Mouse (Mus musculus): ENCODE data around the gene Angpt4. TPM values are rescaled to one million over a fixed set of nuclear protein-coding genes. Genes with fewer than 3 reads are reported as not detected.

The Angpt4 gene
- total and polyA plus RNA-seq, 3 experiments = 0.23 to 1.0 (median 0.27) TPM

DNA sequence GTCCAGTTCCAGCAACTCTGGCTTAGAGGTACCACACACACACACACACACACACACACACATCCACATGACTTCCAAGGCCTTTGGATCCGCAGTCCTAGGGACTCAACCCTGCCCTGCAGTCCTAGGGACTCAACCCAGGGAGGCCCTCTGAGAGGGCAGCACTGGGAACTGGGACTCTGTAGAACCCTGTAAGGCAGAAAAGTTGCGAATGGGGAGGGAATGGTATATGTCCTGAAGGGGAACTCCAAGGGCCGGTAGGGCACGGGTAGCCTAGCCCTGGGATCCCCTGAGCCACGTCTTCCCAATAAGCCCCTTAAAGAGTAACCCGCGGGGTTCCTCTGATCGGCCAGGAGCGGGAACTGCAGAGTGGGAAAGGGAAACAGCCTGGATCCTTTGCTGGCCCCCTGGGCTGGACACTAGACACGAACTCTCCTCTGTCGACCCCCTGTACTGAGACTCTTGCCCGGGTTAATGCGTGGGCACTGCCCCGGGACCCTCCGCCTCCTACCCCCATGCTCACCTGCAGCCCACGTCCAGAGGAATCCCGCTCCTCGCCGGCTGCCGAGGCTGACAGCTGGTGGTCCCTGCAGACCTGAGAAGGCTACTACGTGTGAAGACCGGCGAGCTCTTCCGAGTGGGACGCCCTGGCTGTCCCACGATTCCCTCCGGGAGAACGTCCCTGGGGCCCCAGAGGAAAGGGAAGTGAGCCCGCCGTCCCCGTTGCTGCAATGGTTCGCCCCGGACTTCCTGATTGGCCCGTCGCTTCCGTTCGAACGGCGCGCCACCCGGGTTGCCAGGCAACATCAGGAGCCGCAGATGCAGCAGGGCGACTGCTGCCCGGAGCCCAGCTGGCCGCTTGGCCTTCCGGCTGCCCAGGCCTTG, 68.7 kb downstream of the Angpt4 start, which contains the start of gene Fam110a:
Fam110a (minus strand) TSS at position 750 of the 885 bp plus-strand sequence.
- H3K79me2 ChIP-seq (replicated peaks; ENCODE audit: control insufficient read depth, insufficient read depth, low read length) = no peaks in the 10 kb centered on the region
- H3K36me3 ChIP-seq (ENCODE audit: control insufficient read depth, insufficient read depth, low read length) = no peaks in the 10 kb centered on the region
- intact Hi-C loops (cut with DNase I) = no loop called here
- peak within 1 kb of the TSS; percentile 64 for H3K4me3 ChIP-seq
- no peaks in the 10 kb centered on the region for H3K27me3 ChIP-seq (ENCODE audit: control insufficient read depth, insufficient read depth, low read length)
- WGBS = 4% methylated on average over 46 of the region's 46 CpGs
- peak; percentile 92 to 94 for DNase-seq
- H3K4me1 ChIP-seq (ENCODE audit: control insufficient read depth, insufficient read depth, low read length) = peaks cover 24% of the 10 kb centered on the region
- peak within 1 kb of the TSS; percentile 75 for H3K9ac ChIP-seq (ENCODE audit: low read depth, low read length)
- TF ChIP-seq POLR2A (IDR thresholded peaks at IDR 0.05; ENCODE audit: insufficient read depth, low read depth, low read length) (peak; percentile 51; the same call in 1 of the 2 replicates), EP300 (IDR thresholded peaks at IDR 0.05; ENCODE audit: insufficient read depth, low read depth, low read length) (peak; percentile 70; the same call in 1 of the 2 replicates), CTCF (IDR thresholded peaks at IDR 0.05) (no peak)
- peak within 1 kb of the TSS; percentile 83 for H3K27ac ChIP-seq

- H3K27me3 ChIP-seq (ENCODE audit: control insufficient read depth, insufficient read depth, low read length) = no peaks in the 10 kb centered on the region
- WGBS = 47% methylated on average over 3 of the region's 3 CpGs
- no peak overlapping the region for H3K9ac ChIP-seq (ENCODE audit: low read depth, low read length)
- no peaks in the 10 kb centered on the region for H3K79me2 ChIP-seq (replicated peaks; ENCODE audit: control insufficient read depth, insufficient read depth, low read length)
- peaks cover 24% of the 10 kb centered on the region for H3K4me1 ChIP-seq (ENCODE audit: control insufficient read depth, insufficient read depth, low read length)
- intact Hi-C loops (cut with DNase I) = no loop called here
- H3K4me3 ChIP-seq = peak overlapping the region; percentile 64
- no peak for TF ChIP-seq EP300 (IDR thresholded peaks at IDR 0.05; ENCODE audit: insufficient read depth, low read depth, low read length)
- no peak for TF ChIP-seq CTCF (IDR thresholded peaks at IDR 0.05)
- TF ChIP-seq POLR2A (IDR thresholded peaks at IDR 0.05; ENCODE audit: insufficient read depth, low read depth, low read length) = no peak
- peak overlapping the region; percentile 83 for H3K27ac ChIP-seq
- H3K36me3 ChIP-seq (ENCODE audit: control insufficient read depth, insufficient read depth, low read length) = no peaks in the 10 kb centered on the region
- no peak for DNase-seq
Measured at GRCm38 (mm10) chr2:151980355-151980693, 69.3 kb downstream of the Angpt4 start.

DNA sequence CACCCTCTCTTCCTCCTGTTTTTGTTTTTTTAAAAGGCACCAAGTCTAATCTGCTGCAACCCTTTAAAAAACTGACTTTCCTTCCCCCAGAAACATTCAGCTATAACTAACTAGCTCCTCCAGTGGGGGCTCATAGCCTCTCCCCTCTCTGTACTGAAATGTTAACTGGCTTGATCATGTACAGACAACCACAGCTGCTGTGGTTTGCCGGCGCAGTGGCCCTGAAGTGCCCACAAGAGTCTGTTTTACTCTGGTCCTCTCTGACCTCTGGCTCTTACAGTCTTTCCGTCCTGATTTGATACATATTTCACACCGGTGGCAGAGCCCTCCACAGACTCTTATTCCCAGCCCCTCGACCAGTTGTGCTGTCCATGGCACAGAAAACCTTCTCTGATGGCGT, 70.3 kb downstream of the Angpt4 start:
- no peaks in the 10 kb centered on the region for H3K36me3 ChIP-seq (ENCODE audit: control insufficient read depth, insufficient read depth, low read length)
- intact Hi-C loops (cut with DNase I) = no loop called here
- no peak overlapping the region for H3K4me3 ChIP-seq
- H3K27ac ChIP-seq = no peak overlapping the region
- no peaks in the 10 kb centered on the region for H3K79me2 ChIP-seq (replicated peaks; ENCODE audit: control insufficient read depth, insufficient read depth, low read length)
- TF ChIP-seq CTCF (IDR thresholded peaks at IDR 0.05) = no peak
- no peak for TF ChIP-seq EP300 (IDR thresholded peaks at IDR 0.05; ENCODE audit: insufficient read depth, low read depth, low read length)
- no peak for TF ChIP-seq POLR2A (IDR thresholded peaks at IDR 0.05; ENCODE audit: insufficient read depth, low read depth, low read length)
- no peak for DNase-seq
- peaks cover 24% of the 10 kb centered on the region for H3K4me1 ChIP-seq (ENCODE audit: control insufficient read depth, insufficient read depth, low read length)
- 78% methylated on average over 6 of the region's 6 CpGs for WGBS
- no peaks in the 10 kb centered on the region for H3K27me3 ChIP-seq (ENCODE audit: control insufficient read depth, insufficient read depth, low read length)
- H3K9ac ChIP-seq (ENCODE audit: low read depth, low read length) = no peak overlapping the region

- no peak overlapping the region for H3K27ac ChIP-seq
- H3K9ac ChIP-seq (ENCODE audit: low read depth, low read length) = no peak overlapping the region
- intact Hi-C loops (cut with DNase I) = no loop called here
- no peaks in the 10 kb centered on the region for H3K36me3 ChIP-seq (ENCODE audit: control insufficient read depth, insufficient read depth, low read length)
- no peaks in the 10 kb centered on the region for H3K79me2 ChIP-seq (replicated peaks; ENCODE audit: control insufficient read depth, insufficient read depth, low read length)
- peaks cover 20% of the 10 kb centered on the region for H3K4me1 ChIP-seq (ENCODE audit: control insufficient read depth, insufficient read depth, low read length)
- no peak for DNase-seq
- no peak for TF ChIP-seq EP300 (IDR thresholded peaks at IDR 0.05; ENCODE audit: insufficient read depth, low read depth, low read length)
- TF ChIP-seq CTCF (IDR thresholded peaks at IDR 0.05) = no peak
- TF ChIP-seq POLR2A (IDR thresholded peaks at IDR 0.05; ENCODE audit: insufficient read depth, low read depth, low read length) = no peak
- H3K4me3 ChIP-seq = no peak overlapping the region
- no peaks in the 10 kb centered on the region for H3K27me3 ChIP-seq (ENCODE audit: control insufficient read depth, insufficient read depth, low read length)
Measured at GRCm38 (mm10) chr2:151982476-151982875, 71.5 kb downstream of the Angpt4 start.

DNA sequence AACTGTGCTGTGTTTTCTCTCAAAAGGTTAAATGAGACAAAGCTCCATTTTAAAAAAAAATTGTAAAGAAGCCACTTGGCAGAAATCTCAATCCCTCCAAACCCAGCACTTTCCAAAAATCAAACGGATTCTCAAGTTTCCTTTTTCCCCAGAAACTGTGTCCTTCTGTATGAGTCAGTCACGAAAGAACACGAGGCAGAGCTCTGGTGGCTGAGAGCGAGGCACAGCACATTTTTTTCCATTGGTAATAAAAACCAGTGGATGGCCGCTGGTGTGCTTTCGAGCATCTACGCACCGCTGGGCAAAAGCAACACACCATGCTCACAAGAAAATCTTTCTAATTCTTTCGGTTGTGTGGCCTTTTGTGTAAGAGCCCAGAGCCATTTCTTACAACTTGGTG, 73.0 kb downstream of the Angpt4 start:
- intact Hi-C loops (cut with DNase I) = no loop called here
- Histone ChIP-seq H3K4me1 (ENCODE audit: control insufficient read depth, insufficient read depth, low read length) (peaks cover 8% of the 10 kb centered on the region), H3K36me3 (ENCODE audit: control insufficient read depth, insufficient read depth, low read length) (no peaks in the 10 kb centered on the region), H3K27ac (peak overlapping the region; percentile 45), H3K9ac (ENCODE audit: low read depth, low read length) (no peak overlapping the region), H3K27me3 (ENCODE audit: control insufficient read depth, insufficient read depth, low read length) (no peaks in the 10 kb centered on the region), H3K4me3 (no peak overlapping the region), H3K79me2 (replicated peaks; ENCODE audit: control insufficient read depth, insufficient read depth, low read length) (no peaks in the 10 kb centered on the region)
- DNase-seq = no peak
- no peak for TF ChIP-seq EP300 (IDR thresholded peaks at IDR 0.05; ENCODE audit: insufficient read depth, low read depth, low read length)
- 65% methylated on average over 9 of the region's 9 CpGs for WGBS

- H3K4me1 ChIP-seq (ENCODE audit: control insufficient read depth, insufficient read depth, low read length) = peaks cover under 1% of the 10 kb centered on the region; the same call in 1 of the 2 replicates
- peak overlapping the region; percentile 45 for H3K27ac ChIP-seq
- DNase-seq = no peak
- no peaks in the 10 kb centered on the region for H3K27me3 ChIP-seq (ENCODE audit: control insufficient read depth, insufficient read depth, low read length)
- H3K79me2 ChIP-seq (replicated peaks; ENCODE audit: control insufficient read depth, insufficient read depth, low read length) = no peaks in the 10 kb centered on the region
- no peak for TF ChIP-seq EP300 (IDR thresholded peaks at IDR 0.05; ENCODE audit: insufficient read depth, low read depth, low read length)
- no peak for TF ChIP-seq CTCF (IDR thresholded peaks at IDR 0.05)
- TF ChIP-seq POLR2A (IDR thresholded peaks at IDR 0.05; ENCODE audit: insufficient read depth, low read depth, low read length) = no peak
- H3K4me3 ChIP-seq = no peak overlapping the region
- 56% methylated on average over 7 of the region's 7 CpGs for WGBS
- H3K36me3 ChIP-seq (ENCODE audit: control insufficient read depth, insufficient read depth, low read length) = no peaks in the 10 kb centered on the region
- no peak overlapping the region for H3K9ac ChIP-seq (ENCODE audit: low read depth, low read length)
- intact Hi-C loops (cut with DNase I) = no loop called here
Measured at GRCm38 (mm10) chr2:151985426-151986172, 74.6 kb downstream of the Angpt4 start.

Data from heart, adult 2 months (tissue).